Mouse (Mus musculus) cerebellum, postnatal 10 days (tissue): Measurements from ENCODE around the gene Fam98a.

Experiments used
- DNase-seq, 2 experiments: peaks; one replicate each; pipeline ENCODE4 v3.0.0; 2021; ENCODE audit warnings: mixed read lengths in 2 of 2

Fam98a gene

DNA sequence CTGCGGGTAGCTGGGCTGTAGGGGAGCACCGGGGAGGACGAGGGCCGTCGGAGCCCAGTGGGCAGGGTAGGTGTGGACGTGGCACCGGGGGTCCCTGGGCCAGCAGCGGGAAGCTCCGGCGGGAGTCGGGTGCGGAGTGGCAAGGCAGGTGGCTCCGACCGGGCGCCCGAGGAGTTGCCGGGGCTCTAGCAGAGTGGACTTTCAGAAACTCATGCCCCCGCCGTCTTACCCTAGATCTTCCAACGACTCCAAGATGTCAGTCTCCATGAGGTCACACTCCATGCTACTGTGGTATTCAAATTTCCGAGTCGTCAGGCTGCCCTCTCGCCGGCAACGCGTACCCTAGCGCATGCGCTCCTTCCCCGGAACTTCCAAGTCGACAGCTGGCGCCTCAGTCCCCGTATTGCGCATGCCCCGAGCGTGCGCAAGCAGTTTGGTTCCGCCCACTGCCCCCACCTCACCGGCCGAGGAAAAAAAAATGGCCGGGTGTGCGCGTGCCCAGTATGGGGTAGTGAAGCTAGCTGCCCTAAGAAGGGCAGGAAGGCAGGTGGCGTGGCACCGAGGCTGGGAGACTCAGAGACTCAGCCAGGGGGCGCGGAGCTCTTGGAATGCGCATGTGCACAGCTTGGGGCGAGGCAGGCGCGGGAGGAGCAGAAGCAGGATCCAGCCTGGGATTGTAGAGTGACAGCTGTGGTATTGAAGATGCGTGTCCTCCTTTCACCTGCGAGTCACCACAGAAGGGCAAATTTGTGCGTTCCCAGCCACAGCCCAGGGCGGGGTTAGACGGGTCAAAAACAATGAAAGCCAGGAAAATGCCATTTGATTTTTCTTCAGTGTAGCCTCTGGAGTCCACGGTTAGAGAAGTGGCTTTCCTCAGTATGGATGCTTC is at the start of gene Fam98a:
Gene Fam98a, minus strand, starts transcription at position 435 of the 889 bp plus-strand sequence.
- peak; percentile 99 for DNase-seq

DNA sequence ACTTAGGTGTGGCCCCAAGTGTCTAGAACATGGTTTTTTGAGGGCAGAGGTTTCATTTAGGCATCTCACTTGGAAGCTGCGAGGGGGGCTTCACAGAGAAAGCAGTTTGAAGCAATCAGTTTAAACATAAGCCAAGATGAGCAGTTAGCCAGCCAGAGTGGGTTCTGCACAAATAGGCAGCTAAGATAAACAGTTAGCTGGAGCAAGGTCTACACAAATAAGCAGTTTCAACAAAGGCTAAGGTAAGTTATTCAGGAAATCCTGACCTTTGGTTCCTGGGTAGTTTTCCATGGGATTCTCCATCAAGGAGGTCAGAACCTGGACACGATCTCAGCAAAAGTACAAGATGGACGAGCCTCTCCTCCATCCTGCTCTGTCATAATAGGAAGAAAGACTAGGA is 46.9 kb upstream of the Fam98a start:
- no peak for DNase-seq

DNA sequence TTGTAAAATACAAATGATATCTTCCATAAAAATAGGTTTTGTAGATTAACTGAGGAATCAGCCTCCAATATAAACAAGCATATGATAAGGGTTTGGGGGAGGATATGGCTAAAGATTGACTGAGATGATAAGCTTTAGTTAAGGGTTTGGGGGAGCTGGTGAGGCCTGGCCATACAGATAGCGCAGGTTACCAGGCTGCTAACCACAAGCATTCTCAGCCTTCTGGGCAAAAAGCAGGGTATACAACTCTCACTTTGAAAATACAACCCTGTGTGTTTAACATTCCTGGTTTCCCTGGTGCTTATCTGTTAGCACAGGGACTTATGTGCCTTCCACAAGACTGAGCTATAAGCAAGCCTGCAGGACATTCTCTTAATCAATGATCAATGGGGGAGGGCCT is 31.0 kb upstream of the Fam98a start:
- no peak for DNase-seq

DNA sequence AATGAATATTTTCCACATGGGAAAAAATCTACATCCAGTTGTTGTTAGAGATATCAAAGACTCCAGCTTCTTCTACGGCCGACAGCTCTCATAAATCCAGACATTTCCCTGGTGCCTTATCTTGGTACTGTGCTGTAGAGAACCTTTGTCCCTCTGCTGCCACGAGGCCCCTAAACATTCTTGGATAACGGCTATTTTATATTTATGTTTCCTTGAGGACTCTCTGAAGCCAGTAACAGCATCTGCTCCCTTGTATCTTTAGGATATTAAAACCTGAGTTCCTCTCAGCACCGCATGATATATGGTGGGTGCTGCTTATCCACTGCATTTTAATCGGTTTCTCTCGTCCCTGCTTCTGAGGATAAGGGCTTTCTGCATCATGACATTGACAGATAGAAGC is 23.9 kb upstream of the Fam98a start:
- DNase-seq = no peak

DNA sequence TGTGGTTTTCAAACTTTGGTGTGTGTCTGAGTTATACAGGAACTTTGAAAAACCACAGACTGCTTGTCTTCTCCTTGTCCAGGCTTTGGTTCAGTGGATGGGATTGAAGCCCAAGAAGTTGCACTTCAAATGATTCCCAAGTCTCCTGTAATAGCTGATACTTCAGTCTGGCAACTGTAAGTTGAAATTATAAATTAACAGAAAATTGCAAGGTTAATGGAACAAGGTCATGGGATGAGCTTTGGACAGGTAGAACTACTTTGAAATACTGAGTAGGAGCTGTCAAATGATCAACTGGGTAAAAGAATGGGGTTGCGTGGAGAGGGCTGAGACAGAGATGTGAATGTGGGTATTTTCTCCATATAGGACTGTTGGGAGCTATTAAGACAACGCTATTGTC is 6.3 kb upstream of the Fam98a start:
- no peak for DNase-seq

DNA sequence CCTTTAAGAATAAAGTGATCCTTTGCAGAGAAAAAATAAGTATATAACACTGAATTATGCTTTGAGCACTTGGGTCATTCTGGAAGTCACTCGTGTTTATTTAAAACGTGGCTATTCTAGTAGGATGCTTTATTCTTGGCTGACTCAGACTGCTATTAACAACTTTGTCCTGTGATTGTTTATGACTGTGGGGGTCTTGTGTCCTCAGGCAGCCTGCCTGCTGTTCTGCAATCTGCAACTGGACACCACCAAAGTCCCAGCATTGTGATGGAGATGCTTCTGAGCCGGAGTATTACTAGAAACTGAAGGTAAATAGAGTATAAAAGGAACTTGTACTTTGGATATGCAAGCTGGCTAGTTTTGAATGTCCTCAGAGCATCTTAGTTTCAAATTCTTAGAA is 5.3 kb upstream of the Fam98a start:
- no peak for DNase-seq

DNA sequence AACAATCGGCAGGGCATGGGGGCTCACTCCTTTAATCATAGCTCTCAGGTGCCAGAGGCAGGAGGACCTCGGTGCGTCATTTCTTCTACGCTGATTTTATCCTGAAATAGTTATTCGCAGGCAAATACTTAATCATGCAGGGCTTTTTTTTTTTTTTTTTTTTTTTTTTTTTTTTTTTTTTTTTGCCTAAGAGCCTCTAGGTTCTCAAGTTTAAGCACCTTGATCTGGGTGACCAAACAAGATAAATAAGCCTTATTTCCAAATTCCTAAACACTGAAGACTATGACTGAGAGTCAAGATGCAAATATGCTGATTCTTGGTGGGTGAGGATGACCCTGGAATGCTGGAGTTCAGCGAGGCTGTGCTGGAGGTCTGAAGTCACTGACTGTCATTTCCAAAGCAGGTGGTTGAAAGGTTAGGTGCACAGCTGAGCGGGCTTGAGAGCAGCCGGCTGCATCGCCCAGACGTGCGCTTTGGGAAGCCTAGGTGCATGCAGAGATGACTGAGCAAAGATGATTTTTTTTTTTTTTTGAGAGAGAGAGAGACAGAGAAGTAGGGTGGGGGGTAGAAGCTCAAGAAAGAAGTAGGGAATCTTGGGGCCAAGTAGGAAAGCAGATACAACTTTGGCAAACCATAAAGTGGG is 854 bp downstream of the Fam98a start:
- DNase-seq = no peak

DNA sequence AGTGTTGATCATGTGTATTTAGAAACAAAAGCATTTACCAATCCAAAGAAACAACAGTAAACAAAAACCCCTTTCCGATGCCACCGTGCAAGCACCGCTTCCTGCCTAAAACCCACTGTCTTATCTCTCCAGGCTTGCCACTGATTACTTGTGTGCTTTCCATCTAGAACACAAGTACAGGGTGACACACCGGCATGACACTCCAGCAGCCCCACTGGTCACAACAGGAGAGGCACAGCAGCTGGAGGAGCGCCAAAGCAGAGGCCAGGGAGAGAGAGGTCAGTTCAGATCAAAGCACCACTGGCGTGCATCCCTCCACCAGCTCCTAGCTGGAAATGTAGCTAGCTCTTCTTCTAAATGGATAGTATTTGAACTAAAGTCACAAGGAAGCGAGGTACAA is 7.5 kb downstream of the Fam98a start:
- no peak for DNase-seq

DNA sequence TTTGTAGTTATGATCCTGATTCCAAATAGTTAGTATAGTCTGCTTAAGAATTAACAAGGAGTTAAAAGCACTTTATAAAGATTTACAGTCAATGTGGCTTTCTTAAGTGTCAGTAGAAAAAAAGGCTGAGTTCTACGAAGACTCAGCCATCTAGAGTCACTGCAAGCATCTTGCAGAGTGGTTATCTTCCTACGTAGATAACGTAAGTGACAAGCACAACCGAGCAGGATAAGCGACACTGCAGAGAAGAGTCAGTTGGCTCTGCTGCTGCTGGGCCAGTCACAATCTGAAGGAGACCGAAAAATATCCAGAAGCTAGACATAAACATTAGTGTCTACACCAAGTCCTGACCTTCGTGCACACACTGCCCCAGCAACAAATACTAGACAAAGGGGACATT is 8.3 kb downstream of the Fam98a start:
- DNase-seq = no peak

DNA sequence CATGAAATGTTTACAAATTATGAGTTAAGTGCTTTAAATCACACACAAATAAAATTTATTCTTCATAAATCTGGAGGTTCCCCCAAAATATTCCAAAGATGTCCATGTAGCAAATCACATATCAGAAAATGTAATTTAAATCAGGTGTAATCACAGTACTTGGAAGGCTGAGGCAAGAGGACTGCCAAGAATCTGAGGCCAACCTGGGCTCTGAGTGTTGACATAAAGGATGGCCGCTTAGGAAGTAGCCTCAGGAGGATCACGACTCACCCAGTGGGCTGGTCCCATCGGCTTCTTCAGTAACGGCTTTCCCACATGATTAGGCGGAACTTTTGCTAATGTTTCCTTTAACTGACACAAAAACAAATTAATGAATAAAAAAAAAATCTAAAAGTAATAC is 11.9 kb downstream of the Fam98a start:
- no peak for DNase-seq

DNA sequence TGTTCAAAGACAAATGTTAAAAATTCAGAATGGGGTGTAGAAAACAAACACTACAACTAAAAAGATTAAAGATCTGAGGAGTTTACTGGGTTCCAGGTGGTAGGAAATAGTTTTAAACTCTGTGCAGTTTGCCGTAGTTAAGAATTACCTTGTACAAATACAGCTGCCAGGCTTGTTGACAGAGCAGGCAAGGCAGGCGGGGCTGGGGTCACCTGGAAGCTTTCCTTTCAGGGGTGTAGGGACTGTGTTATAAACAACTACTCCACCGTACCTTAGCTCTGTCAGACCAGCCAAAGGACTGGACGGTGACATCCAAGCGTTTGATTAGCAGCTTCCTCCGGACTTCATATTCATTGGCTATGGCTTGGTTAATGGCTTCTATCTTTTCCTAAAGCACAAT is 12.6 kb downstream of the Fam98a start:
- DNase-seq = no peak

DNA sequence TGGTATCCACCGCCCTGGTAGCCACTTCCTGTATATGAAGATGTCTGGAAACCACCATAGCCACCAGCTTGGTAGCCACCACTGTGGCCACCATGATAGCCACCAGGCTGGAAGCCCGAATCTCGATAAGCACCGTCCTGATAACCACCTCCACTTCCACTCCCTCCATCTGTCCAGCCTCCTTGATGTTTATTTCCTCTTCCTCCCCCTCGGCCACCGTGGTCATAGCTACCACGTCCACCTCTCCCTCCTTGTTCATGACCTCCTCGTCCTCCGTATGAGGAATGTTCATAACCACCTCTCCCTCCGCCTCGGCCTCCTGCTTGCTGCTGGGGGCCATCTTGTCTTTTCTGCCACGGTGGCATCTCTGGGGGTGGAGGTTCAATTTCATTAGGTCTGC is 13.3 kb downstream of the Fam98a start:
- DNase-seq = no peak

DNA sequence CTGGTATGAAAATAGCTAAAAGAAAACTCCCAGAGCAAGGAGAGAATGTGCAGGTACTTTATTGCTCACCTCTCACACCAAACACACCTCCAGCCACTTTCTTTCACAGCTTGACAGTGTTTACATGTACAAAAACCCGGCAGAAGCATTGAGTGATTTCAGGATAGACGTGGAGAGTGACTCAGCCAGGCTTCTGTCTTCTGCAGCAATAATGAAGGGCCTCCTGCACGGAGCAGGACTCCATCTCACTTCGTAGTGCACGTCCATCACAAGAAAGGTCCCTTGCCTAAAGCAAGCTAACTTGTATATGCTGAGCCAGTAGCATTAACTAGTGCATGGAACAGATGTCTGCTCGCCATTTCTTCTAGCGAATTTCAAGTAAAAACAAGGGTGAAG is 14.7 kb downstream of the Fam98a start:
- DNase-seq = no peak

DNA sequence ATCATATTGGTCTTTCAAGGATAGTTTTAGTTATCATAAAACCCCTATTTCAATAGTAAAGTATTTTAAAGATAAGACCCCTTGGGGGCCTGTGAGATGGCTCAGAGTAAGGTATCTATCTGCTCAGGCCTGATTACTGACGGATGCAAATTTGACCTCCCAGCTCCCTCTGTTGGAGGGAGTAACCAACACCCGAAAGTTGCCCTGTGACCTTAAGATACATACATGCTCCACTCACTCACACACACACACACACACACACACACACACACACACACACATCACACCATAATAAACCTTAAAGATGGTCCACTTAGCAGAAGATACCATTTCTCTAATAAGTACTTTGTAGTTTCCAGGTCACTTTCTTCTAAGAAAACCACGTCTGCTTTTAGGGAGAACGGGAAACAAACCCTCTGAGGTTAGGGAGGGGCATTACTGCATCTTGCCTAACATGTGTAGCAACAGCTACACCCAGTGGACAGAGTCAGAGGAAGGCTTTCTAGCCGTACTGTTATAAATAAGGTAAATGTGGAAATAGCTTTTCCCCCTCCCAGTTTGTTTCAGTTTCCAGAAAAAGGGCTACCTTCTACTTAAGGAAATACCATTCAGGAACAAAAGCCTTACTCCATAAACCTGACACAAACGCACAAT is 15.2 kb downstream of the Fam98a start:
- peak; percentile 51 to 58 for DNase-seq

DNA sequence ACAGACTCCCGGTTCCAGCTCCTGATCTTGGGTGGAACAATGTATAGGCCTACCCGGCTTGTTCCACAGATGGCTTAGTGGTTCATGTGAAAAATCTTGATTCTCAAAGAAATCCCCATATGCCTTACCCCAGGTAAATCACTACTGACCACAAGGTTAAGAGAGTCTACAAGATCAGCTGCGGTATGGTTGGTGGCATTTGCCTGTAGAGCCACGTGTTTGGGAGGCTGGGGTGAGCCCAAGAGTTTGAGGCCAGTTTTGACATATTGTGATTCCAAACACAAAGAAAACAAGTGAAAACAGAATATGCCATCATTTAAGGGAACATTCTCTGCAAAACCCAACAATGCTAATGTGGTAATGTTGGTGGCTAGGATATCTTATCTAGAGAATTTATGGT is 16.1 kb downstream of the Fam98a start:
- DNase-seq = no peak

DNA sequence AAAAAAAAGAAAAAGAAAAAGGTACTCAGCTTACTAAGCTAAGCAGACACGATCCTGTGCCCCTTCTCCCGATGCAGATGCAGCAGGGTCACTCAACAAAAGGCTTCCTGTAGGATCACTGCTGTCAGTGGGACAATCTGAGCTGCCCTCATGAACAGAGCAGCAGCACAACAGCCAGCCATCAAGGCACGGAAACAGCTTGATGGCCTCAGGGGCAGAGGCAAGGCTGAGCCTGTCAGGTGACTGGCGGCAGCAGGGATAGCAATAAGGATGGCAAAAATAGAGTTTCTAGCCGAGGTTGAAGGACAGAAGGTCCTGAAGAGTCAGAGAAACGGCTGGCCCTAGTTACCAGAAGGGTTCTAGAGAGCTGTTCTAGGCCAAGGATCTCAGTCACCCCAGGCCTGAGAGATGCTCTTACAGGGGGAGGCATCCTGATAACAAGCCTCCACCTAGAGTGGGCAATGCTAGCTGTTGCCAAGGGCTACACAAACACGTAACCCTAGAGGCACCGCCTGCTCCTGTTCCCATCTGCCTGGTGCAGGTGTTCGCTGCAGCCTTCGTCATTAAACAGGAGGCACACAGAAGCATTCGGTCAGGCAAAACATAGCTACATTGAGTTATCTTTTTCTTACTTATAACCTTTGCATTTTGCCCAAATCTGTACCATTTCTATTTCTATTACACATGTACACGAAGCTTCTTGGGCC is 17.3 kb downstream of the Fam98a start:
- peak in 1 of 2 experiments; percentile 10 for DNase-seq

DNA sequence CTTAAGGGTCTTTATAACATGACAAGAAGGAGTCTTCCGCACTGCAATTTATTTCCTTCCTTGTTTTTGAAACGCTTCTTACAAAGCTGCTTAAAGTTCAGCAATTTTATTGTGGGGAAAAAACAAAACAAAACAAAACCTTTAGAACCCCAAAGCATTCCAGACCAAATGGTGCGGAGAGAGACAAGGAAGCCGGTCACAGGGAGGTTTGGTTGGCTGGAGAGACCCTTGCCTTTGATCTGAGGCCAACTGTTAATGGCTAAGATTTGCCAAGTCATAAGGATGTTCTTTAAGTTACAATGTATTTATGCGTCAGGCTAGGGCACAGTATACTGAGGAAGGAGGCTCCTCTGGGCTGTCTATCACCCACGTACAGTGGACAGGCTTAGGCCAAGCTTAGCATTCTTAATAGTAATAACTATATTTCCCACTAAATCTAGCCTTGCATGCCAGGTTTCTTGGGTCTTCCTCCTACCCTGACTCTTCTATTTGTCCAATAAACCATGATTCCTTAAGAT is 19.2 kb downstream of the Fam98a start:
- DNase-seq = no peak

DNA sequence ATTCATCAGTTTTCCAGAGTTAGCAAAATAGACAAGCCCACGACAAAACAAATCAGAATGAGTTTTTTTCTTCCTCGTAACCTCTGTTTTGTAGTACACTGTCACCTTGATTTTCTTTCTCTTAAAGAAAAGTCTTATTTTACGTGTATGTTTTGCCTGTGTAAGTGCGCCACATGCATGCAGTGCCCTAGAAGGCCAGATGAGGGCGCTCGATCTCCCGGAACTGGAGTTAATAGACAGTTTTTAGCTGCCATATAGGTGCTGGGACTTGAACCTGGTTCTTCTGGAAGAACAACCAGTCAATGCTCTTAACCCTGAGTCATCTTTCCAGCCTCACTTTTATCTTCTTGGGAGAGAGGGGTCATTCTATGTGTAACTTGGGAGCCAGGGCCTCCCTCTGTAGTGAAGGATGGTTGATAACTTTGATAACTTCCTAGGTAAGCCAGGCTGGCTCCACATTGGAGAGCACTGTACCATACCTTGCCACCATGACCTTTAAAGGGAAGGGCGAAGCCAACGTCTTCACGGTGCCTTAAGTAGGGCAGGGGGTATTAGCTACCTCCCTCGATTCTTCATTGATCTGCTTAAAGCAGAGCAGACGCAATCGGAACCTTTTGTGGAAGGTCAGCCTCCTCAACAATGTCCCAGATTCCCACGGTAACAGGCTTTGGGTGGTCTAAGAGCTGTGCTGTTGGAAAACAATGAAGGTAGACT is 22.4 kb downstream of the Fam98a start:
- DNase-seq = no peak

DNA sequence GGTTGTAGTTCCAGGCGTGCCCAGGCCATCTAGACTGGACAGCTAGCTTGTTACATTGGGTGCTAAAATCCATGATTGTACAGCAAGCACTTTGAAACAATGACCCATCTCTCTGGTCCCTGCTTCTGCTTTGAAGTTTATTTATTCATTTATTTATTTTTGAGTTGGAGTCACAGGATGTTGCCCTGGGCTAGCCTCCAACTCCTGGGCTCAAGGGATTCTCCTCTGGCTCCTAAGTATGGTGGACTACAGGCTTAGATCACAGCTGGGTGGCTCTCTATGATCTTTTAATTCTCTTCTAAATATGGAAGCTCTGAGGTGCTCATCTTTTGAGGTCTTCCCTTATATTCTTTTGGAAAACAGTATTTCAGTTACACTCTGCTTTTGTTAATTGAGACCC is 25.3 kb downstream of the Fam98a start:
- DNase-seq = no peak

DNA sequence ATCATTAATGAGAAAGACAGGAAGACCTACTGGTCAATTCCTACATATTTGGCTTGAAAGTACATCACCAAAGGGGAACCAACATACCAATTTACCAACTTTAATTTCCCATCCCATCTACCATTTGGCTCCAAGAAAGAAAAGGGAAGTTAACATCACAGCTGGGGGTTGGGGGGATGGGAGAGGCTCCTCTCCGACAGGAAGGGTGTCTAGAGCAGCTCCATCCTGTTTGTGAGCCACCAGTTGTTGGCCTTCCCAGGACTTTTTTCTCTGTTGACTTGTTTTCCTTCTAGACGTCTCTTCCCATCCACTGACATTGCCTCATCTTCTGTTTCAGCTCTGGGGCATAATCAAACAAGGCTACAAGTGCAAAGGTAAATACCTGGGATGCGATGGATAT is 27.9 kb downstream of the Fam98a start:
- DNase-seq = peak in 1 of 2 experiments; percentile 27

DNA sequence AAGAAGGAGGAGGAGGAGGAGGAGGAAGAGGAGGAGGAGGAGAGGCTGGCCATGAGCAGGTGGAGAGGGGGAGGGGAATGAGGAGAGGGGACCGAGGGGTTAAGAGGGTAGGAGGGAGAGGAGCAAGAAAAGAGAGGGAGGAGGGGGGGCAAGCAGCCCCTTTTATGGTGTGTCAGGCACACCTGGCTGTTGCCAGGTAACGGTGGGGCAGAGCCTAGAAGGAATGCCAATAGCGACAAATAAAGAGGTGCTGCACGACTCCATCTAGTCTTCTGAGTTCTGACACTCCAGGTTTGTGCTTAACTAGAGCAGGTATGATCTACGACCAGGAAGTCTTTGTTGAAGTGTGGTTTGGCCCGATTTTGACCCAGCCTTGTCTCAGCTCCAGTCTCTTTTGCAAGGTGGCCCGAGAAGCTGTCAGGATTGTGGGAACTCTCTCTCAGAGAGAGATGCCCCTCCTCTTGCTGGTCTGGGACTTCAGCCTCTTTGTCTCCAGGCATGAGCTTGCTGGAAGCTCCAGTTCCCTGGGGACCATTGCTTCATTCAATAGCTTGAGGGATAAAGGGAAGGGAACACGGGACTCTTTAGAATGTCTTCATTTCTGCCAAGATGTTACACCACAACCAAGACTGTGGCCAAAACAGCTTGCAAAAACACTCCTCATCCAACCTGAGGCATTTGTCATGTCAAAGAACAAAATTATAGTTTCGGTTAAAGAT is 29.2 kb downstream of the Fam98a start:
- no peak for DNase-seq
